Mouse (Mus musculus): ENCODE measurements at regions not wholly inside any gene's neighbourhood (a gene's known extent, or its start where the extent isn't known, plus 50 kb on each side); places are given as distances from the start of the nearest gene placed in this dataset.

GRCm38 (mm10) chr2:133436913-133437843, 114.8 kb upstream of the Bmp2 start:
- no peak for DNase-seq (ENCODE audit: low read depth, low spot score)

GRCm38 (mm10) chr2:133438018-133438417, 113.9 kb upstream of the Bmp2 start:
- DNase-seq (ENCODE audit: low read depth, low spot score) = no peak

- DNase-seq (ENCODE audit: low read depth, low spot score) = no peak
These were observed 108.9 kb upstream of the Bmp2 start for GRCm38 (mm10) chr2:133443024-133443423.

- peak; percentile 46 for DNase-seq (ENCODE audit: low read depth, low spot score)
These were observed 108.5 kb upstream of the Bmp2 start for GRCm38 (mm10) chr2:133443490-133443889.

GRCm38 (mm10) chr2:133452947-133453346, 99.0 kb upstream of the Bmp2 start:
- DNase-seq (ENCODE audit: low read depth, low spot score) = no peak

GRCm38 (mm10) chr2:133455484-133456170, 96.3 kb upstream of the Bmp2 start:
- no peak for DNase-seq (ENCODE audit: low read depth, low spot score)

GRCm38 (mm10) chr2:133456785-133457184, 95.2 kb upstream of the Bmp2 start:
- DNase-seq (ENCODE audit: low read depth, low spot score) = no peak

- DNase-seq (ENCODE audit: low read depth, low spot score) = no peak
These were observed 93.2 kb upstream of the Bmp2 start for GRCm38 (mm10) chr2:133458735-133459134.

- no peak for DNase-seq (ENCODE audit: low read depth, low spot score)
These were observed 91.1 kb upstream of the Bmp2 start for GRCm38 (mm10) chr2:133460814-133461213.

- no peak for DNase-seq (ENCODE audit: low read depth, low spot score)
These were observed 89.6 kb upstream of the Bmp2 start for GRCm38 (mm10) chr2:133462378-133462777.

GRCm38 (mm10) chr2:133467170-133468168, 84.5 kb upstream of the Bmp2 start:
- DNase-seq (ENCODE audit: low read depth, low spot score) = no peak

- DNase-seq (ENCODE audit: low read depth, low spot score) = no peak
These were observed 78.8 kb upstream of the Bmp2 start for GRCm38 (mm10) chr2:133472966-133473744.

GRCm38 (mm10) chr2:133474174-133474573, 77.8 kb upstream of the Bmp2 start:
- DNase-seq (ENCODE audit: low read depth, low spot score) = no peak

- DNase-seq (ENCODE audit: low read depth, low spot score) = no peak
These were observed 71.1 kb upstream of the Bmp2 start for GRCm38 (mm10) chr2:133480870-133481269.

GRCm38 (mm10) chr2:133481305-133481704, 70.7 kb upstream of the Bmp2 start:
- no peak for DNase-seq (ENCODE audit: low read depth, low spot score)

- no peak for DNase-seq (ENCODE audit: low read depth, low spot score)
These were observed 70.2 kb upstream of the Bmp2 start for GRCm38 (mm10) chr2:133481785-133482184.

GRCm38 (mm10) chr2:133495443-133495842, 56.5 kb upstream of the Bmp2 start:
- no peak for DNase-seq (ENCODE audit: low read depth, low spot score)

- no peak for DNase-seq (ENCODE audit: low read depth, low spot score)
These were observed 55.6 kb upstream of the Bmp2 start for GRCm38 (mm10) chr2:133496389-133496788.

GRCm38 (mm10) chr2:133497071-133497470, 54.9 kb upstream of the Bmp2 start:
- no peak for DNase-seq (ENCODE audit: low read depth, low spot score)

GRCm38 (mm10) chr2:133497541-133498185, 54.3 kb upstream of the Bmp2 start:
- DNase-seq (ENCODE audit: low read depth, low spot score) = no peak

All from 3T3-L1 (cell line).